Mouse (Mus musculus) stomach, embryonic 16.5 days (tissue): Measurements from ENCODE around the gene Olah. TPM values are rescaled to one million over a fixed set of nuclear protein-coding genes. Genes with fewer than 3 reads are reported as not detected.
"Not testable (repeated sequence)": the region's sequence is repeated elsewhere in the genome, so short reads cannot be mapped to it uniquely, and the experiment has no call there.

Source experiments
- ATAC-seq: fragments of 200-750 bp; cut with Nextera tagmentation; 2 replicates; pipeline ENCODE4 v1.8.0; 2017; ENCODE audit warnings: moderate number of reproducible peaks, moderate TSS enrichment; ENCODE audit not compliant: insufficient read depth, low FRiP score
- H3K27ac ChIP-seq: fragments of 300-500 bp; sonication (generic); 2 replicates; pipeline ENCODE4 v1.5.1; 2014; ENCODE audit warnings: low read length
- H3K27me3 ChIP-seq: fragments of 300-500 bp; sonication (generic); 2 replicates; pipeline ENCODE4 v1.6.1; 2014; ENCODE audit warnings: low read length, control low read depth, mixed read lengths; ENCODE audit not compliant: control insufficient read depth, insufficient read depth
- H3K36me3 ChIP-seq: fragments of 300-500 bp; sonication (generic); 2 replicates; pipeline ENCODE4 v1.6.1; 2014; ENCODE audit warnings: low read length; ENCODE audit not compliant: control insufficient read depth, insufficient read depth
- H3K4me1 ChIP-seq: fragments of 300-500 bp; sonication (generic); 2 replicates; pipeline ENCODE4 v1.6.1; 2014; ENCODE audit warnings: low read length, control low read depth, mixed read lengths; ENCODE audit not compliant: control insufficient read depth, insufficient read depth
- H3K4me2 ChIP-seq: fragments of 300-500 bp; sonication (generic); 2 replicates; pipeline ENCODE4 v1.6.1; 2014; ENCODE audit warnings: low read depth, low read length, mixed read lengths
- H3K4me3 ChIP-seq: fragments of 300-500 bp; sonication (generic); replicated peaks from 2 replicates; pipeline ENCODE4 v1.5.1; 2014; ENCODE audit warnings: mild to moderate bottlenecking, low read length
- H3K9ac ChIP-seq: fragments of 300-500 bp; sonication (generic); 2 replicates; pipeline ENCODE4 v1.6.1; 2014; ENCODE audit warnings: low read length
- H3K9me3 ChIP-seq: fragments of 300-500 bp; sonication (generic); replicated peaks from 2 replicates; pipeline ENCODE4 v1.6.1; 2016; ENCODE audit warnings: low read length, control low read depth; ENCODE audit not compliant: control insufficient read depth
- WGBS: fragments of 180-500 bp; shearing (Covaris S2); extraction: QIAGEN DNeasy Blood & Tissue Kit; methylation state at CpG from one replicate; pipeline ENCODE4 v1.1.7; 2014; 5-methylcytosine and 5-hydroxymethylcytosine counted together
- polyA plus RNA-seq: library from polyadenylated mRNA; unstranded; fragments of >200 nt; fragmentation: Nextera tagmentation; extraction: Ambion mirVana; gene quantifications from 2 replicates; pipeline ENCODE4 v1.2.1, GENCODE M21; 2015

Gene Olah
- polyA plus RNA-seq = not detected in 2 replicates

DNA sequence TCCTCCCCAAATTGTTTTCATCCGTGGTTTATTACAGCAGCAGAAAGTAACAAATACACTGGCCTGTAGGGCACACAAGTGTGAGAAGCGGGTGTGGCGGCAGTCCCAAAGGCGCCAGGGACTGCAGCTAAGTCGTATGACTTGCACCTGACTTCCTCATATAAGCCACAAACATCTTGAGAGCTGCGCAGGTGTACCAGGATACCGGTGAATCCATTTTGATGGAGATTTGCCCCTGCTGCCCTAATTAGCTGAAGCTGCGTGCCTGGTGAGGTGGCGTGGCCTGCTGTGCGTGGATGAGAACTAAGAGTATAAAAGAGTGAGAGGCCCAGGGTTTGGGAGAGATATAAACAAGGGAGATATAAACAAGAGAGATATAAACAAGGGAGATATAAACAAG, at the start of gene Olah:
Gene Olah, minus strand, starts transcription at position 101 of the 400 bp plus-strand sequence.
- 61% methylated on average over 10 of the region's 10 CpGs for WGBS
- H3K9ac ChIP-seq, H3K36me3 ChIP-seq, H3K9me3 ChIP-seq, H3K27ac ChIP-seq, ATAC-seq, H3K4me1 ChIP-seq, H3K4me3 ChIP-seq, H3K4me2 ChIP-seq, H3K27me3 ChIP-seq: not testable (repeated sequence)

DNA sequence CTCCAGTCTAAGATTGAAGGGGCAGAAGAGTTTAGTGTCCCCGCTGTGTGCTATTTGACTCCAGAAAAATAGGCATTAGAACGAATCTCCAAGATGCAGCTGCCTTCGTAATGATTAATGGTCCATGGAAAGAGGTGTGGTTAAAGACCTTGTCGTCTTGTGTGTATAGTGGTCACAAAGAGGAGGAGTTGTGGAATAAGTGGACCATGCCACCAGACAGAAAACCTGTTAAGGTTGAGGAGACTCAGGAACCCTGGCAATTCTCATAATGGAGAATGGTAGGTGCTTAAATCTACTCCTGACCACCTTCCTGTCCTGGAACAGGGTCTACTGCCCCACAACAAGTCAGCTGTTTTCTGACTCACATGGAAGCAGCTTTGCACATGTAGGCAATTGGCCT, 49.0 kb upstream of the Olah start:
- no peaks in the 10 kb centered on the region for H3K9me3 ChIP-seq
- H3K27ac ChIP-seq = no peak overlapping the region
- 68% methylated on average over 4 of the region's 4 CpGs for WGBS
- H3K9ac ChIP-seq = no peak overlapping the region
- no peak overlapping the region for H3K4me3 ChIP-seq
- H3K27me3 ChIP-seq = no peaks in the 10 kb centered on the region
- ATAC-seq = no peak
- no peak overlapping the region for H3K4me2 ChIP-seq
- H3K4me1 ChIP-seq = no peaks in the 10 kb centered on the region
- no peaks in the 10 kb centered on the region for H3K36me3 ChIP-seq

DNA sequence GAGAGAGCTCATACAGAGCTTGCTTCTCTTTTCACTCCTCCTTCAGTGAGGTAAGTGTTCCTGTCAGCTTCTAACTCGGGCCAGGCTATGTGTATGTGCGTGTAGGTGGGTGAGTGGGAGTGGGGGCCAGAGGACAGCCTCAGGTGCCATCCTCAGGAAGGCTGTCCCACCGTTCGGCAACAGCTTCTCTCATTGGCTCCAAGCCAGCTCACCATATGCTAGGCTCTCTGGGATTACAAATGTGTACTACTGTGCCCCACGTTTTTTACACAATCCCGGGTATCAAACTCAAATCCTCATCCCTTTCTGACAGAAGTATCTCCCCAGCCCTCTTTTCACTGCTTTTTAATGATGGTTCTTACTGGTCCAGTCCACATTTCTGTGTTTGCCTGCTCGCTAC, 47.2 kb upstream of the Olah start:
- no peak for ATAC-seq
- Histone ChIP-seq H3K4me1 (no peaks in the 10 kb centered on the region), H3K4me3 (no peak overlapping the region), H3K9me3 (no peaks in the 10 kb centered on the region), H3K4me2 (no peak overlapping the region), H3K27ac (no peak overlapping the region), H3K27me3 (no peaks in the 10 kb centered on the region), H3K9ac (no peak overlapping the region), H3K36me3 (no peaks in the 10 kb centered on the region)
- WGBS = 65% methylated on average over 7 of the region's 7 CpGs

DNA sequence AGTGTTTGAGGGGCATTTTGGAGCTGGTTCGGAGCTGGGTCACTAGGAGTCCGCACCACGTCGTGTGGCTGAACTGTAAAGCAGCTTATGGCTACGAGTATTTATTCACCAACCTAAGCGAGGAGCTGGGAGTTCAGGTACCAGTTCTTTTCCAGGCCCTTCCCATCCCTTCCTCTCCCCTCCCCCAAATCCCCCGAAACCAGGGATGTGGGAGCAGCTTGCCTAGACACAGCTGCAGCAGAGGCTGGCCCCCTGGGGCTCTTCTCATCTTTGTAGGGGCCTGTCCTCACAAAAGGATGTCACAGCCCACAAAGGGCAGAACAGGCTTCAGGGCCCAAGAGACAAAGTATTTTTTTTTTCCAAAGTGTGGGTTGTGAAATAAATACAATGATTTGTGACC, 40.9 kb upstream of the Olah start:
- no peak for ATAC-seq
- no peaks in the 10 kb centered on the region for H3K9me3 ChIP-seq
- H3K4me2 ChIP-seq = no peak overlapping the region
- H3K4me3 ChIP-seq = no peak overlapping the region
- no peak overlapping the region for H3K27ac ChIP-seq
- H3K36me3 ChIP-seq = no peaks in the 10 kb centered on the region
- no peaks in the 10 kb centered on the region for H3K4me1 ChIP-seq
- no peak overlapping the region for H3K9ac ChIP-seq
- WGBS = 66% methylated on average over 7 of the region's 7 CpGs
- H3K27me3 ChIP-seq = no peaks in the 10 kb centered on the region

DNA sequence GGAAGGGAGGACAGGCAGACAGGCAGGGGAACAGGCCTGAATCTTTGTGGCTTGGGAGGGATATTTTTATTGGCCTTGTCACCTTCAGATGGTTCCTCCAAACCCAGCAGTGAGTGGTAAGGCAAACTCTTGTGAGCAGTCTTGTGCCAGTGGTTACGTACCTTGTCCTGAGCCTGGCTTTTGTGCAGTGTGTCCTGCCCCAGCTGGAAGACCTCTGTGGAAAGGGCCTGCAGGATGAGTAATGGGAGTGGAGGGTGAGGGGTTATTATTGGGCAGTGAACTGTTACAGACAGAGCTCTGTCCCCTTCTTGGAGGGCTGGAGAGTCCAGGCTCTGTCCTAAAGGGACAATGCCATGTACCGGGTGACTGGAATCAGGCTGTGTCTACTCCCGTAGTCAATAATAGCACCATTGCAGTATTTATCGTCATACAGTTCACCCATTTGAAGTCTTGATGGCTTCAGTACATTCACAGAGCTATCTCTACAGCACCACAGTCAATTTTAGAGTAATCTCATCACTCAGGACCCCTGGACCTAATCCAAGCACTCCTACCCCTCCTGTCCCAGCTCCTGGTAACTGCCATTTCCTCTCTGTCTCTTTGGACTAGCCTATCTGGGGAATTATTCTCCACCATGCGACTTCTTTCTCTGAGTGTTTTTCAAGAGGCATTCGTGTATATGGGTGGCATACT, 38.5 kb upstream of the Olah start:
- Histone ChIP-seq H3K4me1 (no peaks in the 10 kb centered on the region), H3K9me3 (no peaks in the 10 kb centered on the region), H3K4me3 (no peak overlapping the region), H3K36me3 (no peaks in the 10 kb centered on the region), H3K27me3 (no peaks in the 10 kb centered on the region), H3K9ac (no peak overlapping the region), H3K27ac (no peak overlapping the region), H3K4me2 (no peak overlapping the region)
- ATAC-seq = no peak
- 84% methylated on average over 6 of the region's 6 CpGs for WGBS

DNA sequence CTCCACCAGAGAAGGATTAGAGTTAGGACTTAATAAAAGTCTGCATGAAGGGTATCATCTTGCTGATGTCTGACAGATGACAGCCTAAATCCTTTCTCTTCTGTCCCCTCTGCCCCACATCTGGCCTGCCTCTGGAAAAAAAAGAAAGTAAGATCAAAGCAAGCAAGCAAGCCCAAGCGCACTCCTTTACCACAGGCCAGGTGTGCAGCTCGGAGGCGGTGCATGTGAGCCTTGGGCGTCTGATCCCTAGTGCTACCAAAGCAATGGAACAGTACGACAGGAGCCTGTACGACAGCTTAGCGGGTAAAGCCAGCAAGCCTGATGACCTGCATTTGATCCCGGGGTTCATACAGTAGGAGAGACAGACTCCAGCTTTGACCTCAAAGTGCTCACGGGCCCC, 33.9 kb upstream of the Olah start:
- no peak for ATAC-seq
- no peak overlapping the region for H3K27ac ChIP-seq
- 78% methylated on average over 9 of the region's 9 CpGs for WGBS
- H3K36me3 ChIP-seq = no peaks in the 10 kb centered on the region
- no peak overlapping the region for H3K9ac ChIP-seq
- no peaks in the 10 kb centered on the region for H3K27me3 ChIP-seq
- H3K4me3 ChIP-seq = no peak overlapping the region
- no peaks in the 10 kb centered on the region for H3K9me3 ChIP-seq
- H3K4me2 ChIP-seq = no peak overlapping the region
- H3K4me1 ChIP-seq = no peaks in the 10 kb centered on the region

DNA sequence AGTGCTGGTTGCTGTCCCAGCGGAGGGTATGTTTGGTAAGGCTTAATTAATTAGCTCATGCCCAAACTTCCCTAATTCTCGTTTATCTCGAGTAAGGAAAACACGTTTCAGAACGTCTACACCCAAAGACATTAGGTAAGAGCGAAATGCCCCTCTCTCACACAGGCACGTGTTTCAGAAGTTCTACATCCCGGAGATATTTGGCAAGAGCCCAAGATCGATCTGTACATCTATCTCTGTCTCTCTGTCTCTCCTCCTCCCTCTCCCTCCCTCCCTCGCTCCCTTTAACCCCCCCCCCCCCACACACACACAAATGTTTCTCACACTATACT, 27.5 kb upstream of the Olah start:
- Histone ChIP-seq H3K4me2 (peak overlapping the region; percentile 85), H3K9me3 (no peaks in the 10 kb centered on the region), H3K4me1 (peaks cover 7% of the 10 kb centered on the region), H3K27ac (no peak overlapping the region), H3K9ac (peak overlapping the region; percentile 70), H3K4me3 (peak overlapping the region; percentile 63), H3K27me3 (no peaks in the 10 kb centered on the region), H3K36me3 (no peaks in the 10 kb centered on the region)
- ATAC-seq = no peak
- WGBS = 4% methylated on average over 10 of the region's 10 CpGs

DNA sequence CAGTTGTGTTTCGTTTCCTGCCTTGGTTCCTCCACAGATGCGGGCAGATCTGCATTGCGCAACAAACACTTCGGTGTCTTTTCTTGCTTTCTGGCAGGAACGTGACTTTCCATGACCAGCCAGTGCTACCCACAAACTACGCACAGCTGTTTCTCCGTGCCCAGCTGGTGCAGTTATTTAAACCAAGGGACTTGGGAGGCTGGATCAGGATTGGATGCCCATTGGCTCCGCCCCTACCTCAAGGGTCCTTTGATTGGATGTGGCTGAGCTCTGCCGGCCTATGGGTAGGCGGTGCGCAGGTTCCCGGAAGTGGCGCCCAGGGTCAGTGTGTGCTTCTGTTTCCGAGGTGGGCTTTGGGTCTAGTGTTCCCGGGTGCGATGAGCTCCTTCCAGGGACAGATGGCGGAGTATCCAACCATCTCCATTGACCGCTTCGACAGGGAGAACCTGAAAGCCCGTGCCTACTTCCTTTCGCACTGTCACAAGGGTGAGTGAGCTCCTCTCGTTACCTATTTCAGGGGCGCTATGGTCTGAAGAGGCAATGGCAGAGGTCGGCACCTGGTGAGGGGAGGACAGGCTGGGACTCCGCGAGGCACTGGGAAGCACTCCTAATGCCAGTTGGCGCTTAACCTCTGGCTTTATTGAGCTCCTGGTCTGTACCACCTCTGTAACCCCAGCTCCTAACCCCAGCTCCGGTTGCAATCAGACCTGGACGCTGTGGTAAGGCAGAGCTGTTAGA, 27.0 kb upstream of the Olah start, which contains the start of gene Dclre1c:
Gene Dclre1c, plus strand, starts transcription at position 291 of the 738 bp plus-strand sequence.
- peak within 1 kb of the TSS; percentile 63 for H3K4me3 ChIP-seq
- peak within 1 kb of the TSS; percentile 85 for H3K4me2 ChIP-seq
- H3K9ac ChIP-seq = peak within 1 kb of the TSS; percentile 70
- peak; percentile 97 for ATAC-seq
- no peaks in the 10 kb centered on the region for H3K36me3 ChIP-seq
- WGBS = 1% methylated on average over 29 of the region's 29 CpGs
- no peaks in the 10 kb centered on the region for H3K27me3 ChIP-seq
- H3K9me3 ChIP-seq = no peaks in the 10 kb centered on the region
- H3K27ac ChIP-seq = no peak within 1 kb of the TSS
- peaks cover 7% of the 10 kb centered on the region for H3K4me1 ChIP-seq

DNA sequence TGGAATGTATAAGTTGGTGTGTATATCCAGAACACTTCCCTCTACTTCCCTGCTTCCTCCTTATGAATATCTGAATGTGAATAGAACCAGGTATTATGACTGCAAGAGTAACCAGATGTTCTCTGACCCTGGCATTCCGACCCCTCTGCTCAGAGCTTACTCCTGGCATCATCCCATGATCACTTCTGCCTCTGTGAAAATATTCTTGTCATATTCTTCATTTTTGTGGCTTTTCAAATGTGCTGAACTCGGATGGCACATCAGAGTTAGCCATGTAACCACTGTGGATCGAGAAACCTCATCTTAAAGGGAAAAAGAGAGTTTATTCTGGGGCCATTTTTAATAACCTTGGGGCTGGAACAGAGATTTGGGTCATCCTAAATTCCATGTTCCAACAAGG, 25.5 kb upstream of the Olah start, which contains the start of gene Meig1:
Gene Meig1, minus strand, starts transcription at position 101 of the 400 bp plus-strand sequence.
- 66% methylated on average over 3 of the region's 3 CpGs for WGBS
- ATAC-seq = no peak

More for the DNA sequence above, 25.5 kb upstream of the Olah start, which contains the start of gene Meig1:
- Histone ChIP-seq H3K9me3 (no peaks in the 10 kb centered on the region), H3K9ac (no peak within 1 kb of the TSS), H3K27ac (no peak within 1 kb of the TSS), H3K36me3 (no peaks in the 10 kb centered on the region), H3K27me3 (no peaks in the 10 kb centered on the region), H3K4me2 (peak within 1 kb of the TSS; percentile 85; the same call in 1 of the 2 replicates), H3K4me3 (no peak within 1 kb of the TSS), H3K4me1 (peaks cover 11% of the 10 kb centered on the region)
